8 mouse cellular contexts compared by ENCODE assay signal in genomic region chr1:24699320-24699719, GRCm38 (mm10). TPM values are rescaled to one million over a fixed set of nuclear protein-coding genes. Genes with fewer than 3 reads are reported as not detected.
A peak's percentile ranks its signal among the peaks of the same experiment; 100 is the strongest.
DNase-seq lines count a peak whose midpoint lies in the region; ATAC-seq lines count a peak whose summit lies in the region.

No protein-coding gene starts in this region.

- H3K4me1 ChIP-seq in kidney, embryonic 14.5 days (ENCODE audit: control insufficient read depth, insufficient read depth, low read length), result no peaks in the 10 kb centered on the region; the same call in 1 of the 2 replicates

- H3K4me2 ChIP-seq in kidney, embryonic 14.5 days (replicated peaks; ENCODE audit: low read depth, low read length), result peak overlapping the region; percentile 8; the same call in 1 of the 2 replicates

- no peaks in the 10 kb centered on the region for H3K27me3 ChIP-seq in kidney, embryonic 14.5 days (ENCODE audit: control insufficient read depth, insufficient read depth, low read length)

- ATAC-seq in kidney, embryonic 14.5 days (ENCODE audit: low FRiP score, low TSS enrichment), result peak; percentile 91
- ATAC-seq in inflammation-experienced regulatory T-cells, adult 6 months, result no peak

- no peaks in the 10 kb centered on the region for H3K36me3 ChIP-seq in kidney, embryonic 14.5 days (ENCODE audit: control insufficient read depth, insufficient read depth, low read length)

- H3K9me3 ChIP-seq in kidney, embryonic 14.5 days (ENCODE audit: control insufficient read depth, low read length), result no peaks in the 10 kb centered on the region

- no peak overlapping the region for H3K27ac ChIP-seq in kidney, embryonic 14.5 days (ENCODE audit: low read depth, low read length)

- no peak overlapping the region for H3K4me3 ChIP-seq in kidney, embryonic 14.5 days (ENCODE audit: low read length)

- intact Hi-C loops in heart, postnatal 25 days (cut with DNase I), result loop anchor here (2.0 kb wide), 1 partner anchor 21 kb away; the partner anchor contains the start of gene Lmbrd1

- 23% methylated on average over 9 of the region's 9 CpGs for WGBS in kidney, embryonic 14.5 days

- no peak overlapping the region for H3K9ac ChIP-seq in kidney, embryonic 14.5 days (ENCODE audit: low read depth, low read length)

- DNase-seq in heart, adult 11 months, result peak; percentile 96
- no peak for DNase-seq in heart, postnatal 25 days (ENCODE audit: low spot score)
- DNase-seq in heart, adult 18-20 months, result peak; percentile 54 to 75
- peak; percentile 40 for DNase-seq in lung, postnatal 14 days
- DNase-seq in left cerebral cortex, adult 9 months (ENCODE audit: low spot score in 2 of 2), result no peak
- no peak for DNase-seq in ovary, postnatal 10 days (ENCODE audit: low spot score)

RNA-seq across cellular contexts. Expression of gene Lmbrd1, which starts 20.9 kb away (rescaled TPM):
- total RNA-seq in heart, postnatal 25 days (2021), result 10 to 100 TPM; 34.0 to 41.3 TPM
- total RNA-seq in heart, adult 18-20 months (2021), result 10 to 100 TPM; 38.9 to 45.4 TPM
- 22.4 and 26.8 TPM in 2 replicates for polyA plus RNA-seq in kidney, embryonic 14.5 days (2014; fragmentation: Nextera tagmentation; extraction: Ambion mirVana)
- 100 to 1,000 TPM in 1 of 3 experiments, 10 to 100 TPM in 2; 59.6 to 110 (median 83.3) TPM for polyA plus RNA-seq in inflammation-experienced regulatory T-cells, adult 6 months (2017; shearing (Covaris generic))

Comparison
In these comparisons a context has a peak if more than half of its experiments do, and no peak if none do; other contexts are left out.
1. DNase-seq: peak in heart, adult 11 months (single experiment), heart, adult 18-20 months (2 of 2) and lung, postnatal 14 days (single experiment); none in heart, postnatal 25 days (single experiment), left cerebral cortex, adult 9 months (0 of 2) and ovary, postnatal 10 days (single experiment).